Mouse (Mus musculus) megakaryocyte, embryonic 14.5 days (primary cell): Measurements from ENCODE around the gene Mmp23.
"Not testable (repeated sequence)": the region's sequence is repeated elsewhere in the genome, so short reads cannot be mapped to it uniquely, and the experiment has no call there.

Experiments
- FLI1 ChIP-seq: IDR thresholded peaks from 2 replicates; pipeline ENCODE4 v1.6.1; 2012; ENCODE audit warnings: low read length, inconsistent platforms, mixed read lengths
- GATA1 ChIP-seq: IDR thresholded peaks from 3 replicates; pipeline ENCODE4 v1.6.1; 2012; ENCODE audit warnings: mixed read lengths, low read length, inconsistent platforms, borderline replicate concordance

DNA sequence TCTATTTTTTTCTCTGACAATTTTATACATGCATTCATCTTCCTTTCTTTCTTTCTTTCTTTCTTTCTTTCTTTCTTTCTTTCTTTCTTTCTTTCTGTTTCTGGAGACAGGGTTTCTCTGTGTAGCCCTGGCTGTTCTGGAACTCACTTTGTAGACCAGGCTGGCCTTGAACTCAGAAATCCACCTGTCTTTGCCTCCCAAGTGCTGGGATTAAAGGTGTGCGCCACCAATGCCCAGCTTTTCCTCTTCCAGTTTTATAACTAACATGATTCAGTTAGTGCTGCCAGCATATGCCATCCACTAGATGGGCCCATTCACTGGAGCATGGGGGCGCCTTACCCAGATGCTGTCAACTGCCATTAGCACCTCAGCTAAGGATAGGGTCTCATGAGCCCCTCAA lies 7.9 kb downstream of the Mmp23 start, which contains the start of gene Gm10563:
- not testable (repeated sequence) for TF ChIP-seq GATA1, FLI1
